ENCODE assay signal across 8 mouse cellular contexts in the genomic region with DNA sequence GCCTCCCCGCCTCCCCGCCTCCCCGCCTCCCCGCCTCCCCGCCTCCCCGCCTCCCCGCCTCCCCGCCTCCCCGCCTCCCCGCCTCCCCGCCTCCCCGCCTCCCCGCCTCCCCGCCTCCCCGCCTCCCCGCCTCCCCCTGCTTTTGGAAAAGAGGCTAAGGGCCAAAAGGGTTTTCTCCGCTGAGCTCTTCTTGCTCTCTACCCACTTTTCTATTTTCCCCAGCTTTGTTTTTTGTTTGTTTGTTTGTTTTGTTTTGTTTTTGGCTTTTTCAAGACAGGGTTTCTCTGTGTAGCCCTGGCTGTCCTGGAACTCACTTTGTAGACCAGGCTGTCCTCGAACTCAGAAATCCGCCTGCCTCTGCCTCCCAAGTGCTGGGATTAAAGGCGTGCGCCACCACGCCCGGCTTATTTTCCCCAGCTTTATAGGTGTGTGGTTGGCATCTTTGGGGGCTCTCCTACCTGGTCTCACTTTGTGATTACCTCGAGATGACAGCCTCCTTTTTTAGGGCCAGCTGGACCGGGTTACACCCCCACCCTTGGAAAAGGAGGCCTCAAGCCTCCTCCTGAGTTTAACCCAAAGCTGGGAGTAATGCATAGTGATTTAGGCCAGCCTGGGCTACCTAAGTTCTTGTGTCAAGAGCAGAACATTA. TPM values are rescaled to one million over a fixed set of nuclear protein-coding genes. Genes with fewer than 3 reads are reported as not detected.
A peak's percentile ranks its signal among the peaks of the same experiment; 100 is the strongest.
DNase-seq lines count a peak whose midpoint lies in the region; ATAC-seq and TF ChIP-seq lines count a peak whose summit lies in the region.
"Not testable (repeated sequence)": the region's sequence is repeated elsewhere in the genome, so short reads cannot be mapped to it uniquely, and the experiment has no call there.

No protein-coding gene starts in this region.

- not testable (repeated sequence) for H3K9ac ChIP-seq in forebrain, embryonic 13.5 days; hindbrain, embryonic 12.5 days; kidney, embryonic 16.5 days (replicated peaks; ENCODE audit: low read length); liver, postnatal 0 days (replicated peaks)

- H3K27me3 ChIP-seq in forebrain, embryonic 13.5 days; hindbrain, embryonic 12.5 days; kidney, embryonic 16.5 days (ENCODE audit: insufficient read depth, low read length); liver, postnatal 0 days (ENCODE audit: insufficient read depth, low read length): not testable (repeated sequence)

- TF ChIP-seq EP300 in liver, postnatal 0 days (IDR thresholded peaks at IDR 0.05; ENCODE audit: low read depth) = not testable (repeated sequence)

- H3K27ac ChIP-seq in forebrain, embryonic 13.5 days; hindbrain, embryonic 12.5 days; kidney, embryonic 16.5 days (ENCODE audit: low read length); liver, postnatal 0 days (ENCODE audit: low read depth): not testable (repeated sequence)

- H3K4me3 ChIP-seq in forebrain, embryonic 13.5 days; hindbrain, embryonic 12.5 days; kidney, embryonic 16.5 days (ENCODE audit: low read length); liver, postnatal 0 days (ENCODE audit: low read depth, low read length): not testable (repeated sequence)

- DNase-seq in MN1 (ENCODE audit: low spot score) = peak; percentile 27
- peak; percentile 24 for DNase-seq in cerebellum, adult 9-10 months
- peak; percentile 19 for DNase-seq in liver, postnatal 0 days
- DNase-seq in naive thymus-derived CD4-positive, alpha-beta T cell, adult 2 months (ENCODE audit: low read depth) = peak; percentile 33
- peak; percentile 13 for DNase-seq in thymus, postnatal 4 days

- H3K36me3 ChIP-seq in forebrain, embryonic 13.5 days (ENCODE audit: poor library complexity, severe bottlenecking); hindbrain, embryonic 12.5 days; kidney, embryonic 16.5 days (ENCODE audit: insufficient read depth, low read length); liver, postnatal 0 days (replicated peaks; ENCODE audit: insufficient read depth, low read length): not testable (repeated sequence)

- not testable (repeated sequence) for TF ChIP-seq CTCF in liver, postnatal 0 days (IDR thresholded peaks at IDR 0.05; ENCODE audit: low read depth)

- H3K9me3 ChIP-seq in forebrain, embryonic 13.5 days (replicated peaks); hindbrain, embryonic 12.5 days (replicated peaks); kidney, embryonic 16.5 days (ENCODE audit: low read length); liver, postnatal 0 days (ENCODE audit: low read length): not testable (repeated sequence)

- 0 out of 2 replicates have a peak, but pooled peaks cover 10% of the 10 kb centered on the region for H3K4me1 ChIP-seq in forebrain, embryonic 13.5 days
- not testable (repeated sequence) for H3K4me1 ChIP-seq in hindbrain, embryonic 12.5 days; kidney, embryonic 16.5 days (ENCODE audit: insufficient read depth, low read length); liver, postnatal 0 days (ENCODE audit: insufficient read depth)

- H3K4me2 ChIP-seq in forebrain, embryonic 13.5 days; hindbrain, embryonic 12.5 days (replicated peaks): not testable (repeated sequence)
- H3K4me2 ChIP-seq in kidney, embryonic 16.5 days (replicated peaks; ENCODE audit: low read depth, low read length) = 0 out of 2 replicates have a peak overlapping the region, but pooled peaks have one; percentile 4
- peak overlapping the region; percentile 15; the same call in 1 of the 2 replicates for H3K4me2 ChIP-seq in liver, postnatal 0 days (ENCODE audit: low read depth, low read length)

- ATAC-seq in forebrain, embryonic 13.5 days = peak; percentile 76
- peak; percentile 46 for ATAC-seq in hindbrain, embryonic 12.5 days (ENCODE audit: low FRiP score)
- ATAC-seq in kidney, embryonic 16.5 days (ENCODE audit: low FRiP score, low TSS enrichment) = peak; percentile 40
- ATAC-seq in liver, postnatal 0 days = not testable (repeated sequence)

- WGBS in forebrain, embryonic 13.5 days = 77% methylated on average over 9 of the region's 25 CpGs
- 77% methylated on average over 9 of the region's 25 CpGs for WGBS in hindbrain, embryonic 12.5 days
- 82% methylated on average over 8 of the region's 25 CpGs for WGBS in kidney, embryonic 16.5 days
- WGBS in liver, postnatal 0 days (ENCODE audit: insufficient replicate concordance) = 63% methylated on average over 8 of the region's 25 CpGs

RNA-seq across cellular contexts. Expression of gene Syap1, which starts 0.5 kb away (rescaled TPM):
- 23.7 TPM in 2 replicates for polyA plus RNA-seq in forebrain, embryonic 13.5 days (2015; fragmentation: Nextera tagmentation; extraction: Ambion mirVana)
- 39.0 and 43.0 TPM in 2 replicates for polyA plus RNA-seq in hindbrain, embryonic 12.5 days (2016; fragmentation: Nextera tagmentation; extraction: Ambion mirVana)
- polyA plus RNA-seq in kidney, embryonic 16.5 days (2015; fragmentation: Nextera tagmentation; extraction: Ambion mirVana) = 42.5 and 44.0 TPM in 2 replicates
- 20.5 and 21.5 TPM in 2 replicates for polyA plus RNA-seq in liver, postnatal 0 days (2015; fragmentation: Nextera tagmentation; extraction: Ambion mirVana)

RNA-seq across cellular contexts. Expression of gene Ctps2, which starts 12.3 kb away (rescaled TPM):
- polyA plus RNA-seq in forebrain, embryonic 13.5 days (2015; fragmentation: Nextera tagmentation; extraction: Ambion mirVana) = 90.7 and 96.0 TPM in 2 replicates
- polyA plus RNA-seq in hindbrain, embryonic 12.5 days (2016; fragmentation: Nextera tagmentation; extraction: Ambion mirVana) = 95.1 and 96.2 TPM in 2 replicates
- polyA plus RNA-seq in kidney, embryonic 16.5 days (2015; fragmentation: Nextera tagmentation; extraction: Ambion mirVana) = 95.8 and 104 TPM in 2 replicates
- 49.5 and 54.8 TPM in 2 replicates for polyA plus RNA-seq in liver, postnatal 0 days (2015; fragmentation: Nextera tagmentation; extraction: Ambion mirVana)

RNA-seq across cellular contexts. Expression of gene Txlng, which starts 59.4 kb away (rescaled TPM):
- 14.9 and 15.8 TPM in 2 replicates for polyA plus RNA-seq in forebrain, embryonic 13.5 days (2015; fragmentation: Nextera tagmentation; extraction: Ambion mirVana)
- 17.5 and 18.4 TPM in 2 replicates for polyA plus RNA-seq in hindbrain, embryonic 12.5 days (2016; fragmentation: Nextera tagmentation; extraction: Ambion mirVana)
- polyA plus RNA-seq in kidney, embryonic 16.5 days (2015; fragmentation: Nextera tagmentation; extraction: Ambion mirVana) = 15.2 and 15.3 TPM in 2 replicates
- 7.4 and 7.6 TPM in 2 replicates for polyA plus RNA-seq in liver, postnatal 0 days (2015; fragmentation: Nextera tagmentation; extraction: Ambion mirVana)
